Mouse (Mus musculus): ENCODE data around the gene Lrrc7. TPM values are rescaled to one million over a fixed set of nuclear protein-coding genes. Genes with fewer than 3 reads are reported as not detected.

Lrrc7 gene
- total RNA-seq, 1 experiment: not detected

GRCm38 (mm10) chr3:158165004-158165403, 397.0 kb downstream of the Lrrc7 start:
- Histone ChIP-seq H3K36me3 (ENCODE audit: control insufficient read depth, insufficient read depth, low read length, poor library complexity, severe bottlenecking) (no peaks in the 10 kb centered on the region), H3K9me3 (ENCODE audit: control insufficient read depth, insufficient read depth, low read depth, low read length) (no peaks in the 10 kb centered on the region), H3K4me1 (ENCODE audit: control insufficient read depth in 2 of 2, insufficient read depth in 2 of 2, low read length in 2 of 2, poor library complexity in 1 of 2) (no peaks in the 10 kb centered on the region), H3K27ac (ENCODE audit: insufficient read depth, low read depth, low read length, poor library complexity, severe bottlenecking) (no peak overlapping the region), H3K4me3 (ENCODE audit: insufficient read depth in 1 of 2, low read depth in 1 of 2, low read length in 2 of 2, poor library complexity in 1 of 2, severe bottlenecking in 1 of 2) (no peak overlapping the region), H3K9ac (ENCODE audit: insufficient read depth, low read depth, low read length, poor library complexity, severe bottlenecking) (no peak overlapping the region)
- in situ Hi-C loops (cut with MboI; ENCODE audit: low sequenced_read_pairs in 2 of 2, unreplicated experiment in 2 of 2): no loop called here
- TF ChIP-seq HCFC1 (IDR thresholded peaks at IDR 0.05; ENCODE audit: borderline replicate concordance, insufficient read depth, low read length) (no peak), ZC3H11A (IDR thresholded peaks at IDR 0.05; ENCODE audit: borderline replicate concordance, low read depth, low read length) (no peak), CHD2 (IDR thresholded peaks at IDR 0.05; ENCODE audit: low read depth, low read length) (no peak), MAFK (IDR thresholded peaks at IDR 0.05; ENCODE audit: insufficient read depth, low read depth, low read length) (no peak), ZNF384 (IDR thresholded peaks at IDR 0.05; ENCODE audit: low read depth, low read length) (no peak)
- no peak for DNase-seq (ENCODE audit: low read depth, low spot score)

- no peaks in the 10 kb centered on the region for H3K36me3 ChIP-seq (ENCODE audit: control insufficient read depth, insufficient read depth, low read length, poor library complexity, severe bottlenecking)
- H3K9me3 ChIP-seq (ENCODE audit: control insufficient read depth, insufficient read depth, low read depth, low read length): no peaks in the 10 kb centered on the region
- in situ Hi-C loops (cut with MboI; ENCODE audit: low sequenced_read_pairs in 2 of 2, unreplicated experiment in 2 of 2): no loop called here
- H3K27ac ChIP-seq (ENCODE audit: insufficient read depth, low read depth, low read length, poor library complexity, severe bottlenecking): no peak overlapping the region
- H3K4me1 ChIP-seq (ENCODE audit: control insufficient read depth in 2 of 2, insufficient read depth in 2 of 2, low read length in 2 of 2, poor library complexity in 1 of 2): no peaks in the 10 kb centered on the region
- DNase-seq (ENCODE audit: low read depth, low spot score): no peak
- H3K9ac ChIP-seq (ENCODE audit: insufficient read depth, low read depth, low read length, poor library complexity, severe bottlenecking): no peak overlapping the region
- H3K4me3 ChIP-seq (ENCODE audit: insufficient read depth in 1 of 2, low read depth in 1 of 2, low read length in 2 of 2, poor library complexity in 1 of 2, severe bottlenecking in 1 of 2): no peak overlapping the region
- TF ChIP-seq MAFK (IDR thresholded peaks at IDR 0.05; ENCODE audit: insufficient read depth, low read depth, low read length) (no peak), HCFC1 (IDR thresholded peaks at IDR 0.05; ENCODE audit: borderline replicate concordance, insufficient read depth, low read length) (no peak), CHD2 (IDR thresholded peaks at IDR 0.05; ENCODE audit: low read depth, low read length) (no peak), ZC3H11A (IDR thresholded peaks at IDR 0.05; ENCODE audit: borderline replicate concordance, low read depth, low read length) (no peak), ZNF384 (IDR thresholded peaks at IDR 0.05; ENCODE audit: low read depth, low read length) (no peak)
Measured at GRCm38 (mm10) chr3:158164452-158164851, 397.6 kb downstream of the Lrrc7 start.

GRCm38 (mm10) chr3:158163127-158163526, 398.9 kb downstream of the Lrrc7 start:
- H3K9me3 ChIP-seq (ENCODE audit: control insufficient read depth, insufficient read depth, low read depth, low read length): no peaks in the 10 kb centered on the region
- no peak overlapping the region for H3K9ac ChIP-seq (ENCODE audit: insufficient read depth, low read depth, low read length, poor library complexity, severe bottlenecking)
- TF ChIP-seq CHD2 (IDR thresholded peaks at IDR 0.05; ENCODE audit: low read depth, low read length) (no peak), HCFC1 (IDR thresholded peaks at IDR 0.05; ENCODE audit: borderline replicate concordance, insufficient read depth, low read length) (no peak), ZC3H11A (IDR thresholded peaks at IDR 0.05; ENCODE audit: borderline replicate concordance, low read depth, low read length) (no peak), MAFK (IDR thresholded peaks at IDR 0.05; ENCODE audit: insufficient read depth, low read depth, low read length) (no peak), ZNF384 (IDR thresholded peaks at IDR 0.05; ENCODE audit: low read depth, low read length) (no peak)
- no peaks in the 10 kb centered on the region for H3K36me3 ChIP-seq (ENCODE audit: control insufficient read depth, insufficient read depth, low read length, poor library complexity, severe bottlenecking)
- H3K4me1 ChIP-seq (ENCODE audit: control insufficient read depth in 2 of 2, insufficient read depth in 2 of 2, low read length in 2 of 2, poor library complexity in 1 of 2): no peaks in the 10 kb centered on the region
- no peak for DNase-seq (ENCODE audit: low read depth, low spot score)
- in situ Hi-C loops (cut with MboI; ENCODE audit: low sequenced_read_pairs in 2 of 2, unreplicated experiment in 2 of 2): no loop called here
- no peak overlapping the region for H3K27ac ChIP-seq (ENCODE audit: insufficient read depth, low read depth, low read length, poor library complexity, severe bottlenecking)
- no peak overlapping the region for H3K4me3 ChIP-seq (ENCODE audit: insufficient read depth in 1 of 2, low read depth in 1 of 2, low read length in 2 of 2, poor library complexity in 1 of 2, severe bottlenecking in 1 of 2)

- no peak overlapping the region for H3K27ac ChIP-seq (ENCODE audit: insufficient read depth, low read depth, low read length, poor library complexity, severe bottlenecking)
- no peaks in the 10 kb centered on the region for H3K9me3 ChIP-seq (ENCODE audit: control insufficient read depth, insufficient read depth, low read depth, low read length)
- H3K4me3 ChIP-seq (ENCODE audit: insufficient read depth in 1 of 2, low read depth in 1 of 2, low read length in 2 of 2, poor library complexity in 1 of 2, severe bottlenecking in 1 of 2): no peak overlapping the region
- no peaks in the 10 kb centered on the region for H3K4me1 ChIP-seq (ENCODE audit: control insufficient read depth in 2 of 2, insufficient read depth in 2 of 2, low read length in 2 of 2, poor library complexity in 1 of 2)
- no peak overlapping the region for H3K9ac ChIP-seq (ENCODE audit: insufficient read depth, low read depth, low read length, poor library complexity, severe bottlenecking)
- TF ChIP-seq MAFK (IDR thresholded peaks at IDR 0.05; ENCODE audit: insufficient read depth, low read depth, low read length): no peak
- no peak for TF ChIP-seq HCFC1 (IDR thresholded peaks at IDR 0.05; ENCODE audit: borderline replicate concordance, insufficient read depth, low read length)
- no peak for TF ChIP-seq ZC3H11A (IDR thresholded peaks at IDR 0.05; ENCODE audit: borderline replicate concordance, low read depth, low read length)
- no peak for TF ChIP-seq ZNF384 (IDR thresholded peaks at IDR 0.05; ENCODE audit: low read depth, low read length)
- no peak for TF ChIP-seq CHD2 (IDR thresholded peaks at IDR 0.05; ENCODE audit: low read depth, low read length)
- DNase-seq (ENCODE audit: low read depth, low spot score): no peak
- no peaks in the 10 kb centered on the region for H3K36me3 ChIP-seq (ENCODE audit: control insufficient read depth, insufficient read depth, low read length, poor library complexity, severe bottlenecking)
- in situ Hi-C loops (cut with MboI; ENCODE audit: low sequenced_read_pairs in 2 of 2, unreplicated experiment in 2 of 2): no loop called here
Measured at GRCm38 (mm10) chr3:158161924-158162490, 400.0 kb downstream of the Lrrc7 start.
